Mouse (Mus musculus): ENCODE measurements around the gene Cdhr5. TPM values are rescaled to one million over a fixed set of nuclear protein-coding genes. Genes with fewer than 3 reads are reported as not detected.

Gene Cdhr5
- not detected in 4 replicates for total RNA-seq (2023; ENCODE audit: inconsistent age)

DNA sequence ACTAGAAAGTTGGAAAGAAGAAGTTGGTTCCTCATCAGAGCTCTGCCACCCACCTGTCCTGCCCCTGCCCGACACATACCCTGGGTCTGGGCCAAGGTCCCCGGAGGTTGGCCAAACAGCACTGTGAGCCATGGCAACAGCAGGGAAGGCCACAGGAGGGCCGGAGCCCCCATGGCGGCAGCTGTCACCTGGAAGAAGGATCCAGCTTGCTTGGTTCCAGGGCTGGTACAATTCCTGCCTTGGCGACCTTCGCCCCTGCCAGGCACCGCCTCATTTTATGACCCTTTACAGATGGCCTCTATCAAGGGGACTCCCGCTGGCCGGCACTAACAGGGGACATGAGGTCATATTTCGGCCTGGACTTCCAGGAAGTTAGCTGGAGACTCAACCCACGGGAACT lies at the start of gene Cdhr5:
Cdhr5 (minus strand) TSS at position 241 of the 400 bp plus-strand sequence.

DNA sequence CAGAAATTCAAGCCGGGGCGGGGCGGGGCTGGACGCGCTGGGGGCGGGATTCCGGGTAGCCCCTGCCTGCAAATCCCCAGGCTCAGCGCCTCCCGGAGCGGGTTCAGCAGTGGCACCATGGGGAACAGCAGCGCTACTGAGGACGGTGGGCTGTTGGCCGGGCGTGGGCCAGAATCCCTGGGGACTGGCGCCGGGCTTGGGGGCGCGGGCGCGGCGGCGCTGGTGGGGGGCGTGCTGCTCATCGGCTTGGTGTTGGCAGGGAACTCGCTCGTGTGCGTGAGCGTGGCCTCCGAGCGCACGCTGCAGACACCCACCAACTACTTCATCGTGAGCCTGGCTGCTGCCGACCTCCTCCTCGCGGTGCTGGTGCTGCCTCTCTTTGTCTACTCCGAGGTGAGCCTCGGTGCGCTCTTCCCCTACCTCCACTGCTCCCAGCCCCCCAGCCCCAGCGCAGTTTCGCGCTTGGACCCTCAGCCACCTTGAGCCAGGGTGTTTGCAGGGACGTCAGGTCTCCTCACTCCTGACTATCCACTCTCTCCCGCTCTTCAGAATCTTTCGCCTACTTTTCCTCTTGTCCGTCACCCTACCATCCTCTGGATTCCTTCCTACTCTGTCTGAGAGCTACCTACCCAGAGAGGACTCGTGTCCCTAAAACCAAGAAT lies 15.5 kb upstream of the Cdhr5 start, which contains the start of gene Drd4:
Drd4 (plus strand) TSS at position 86 of the 662 bp plus-strand sequence.

DNA sequence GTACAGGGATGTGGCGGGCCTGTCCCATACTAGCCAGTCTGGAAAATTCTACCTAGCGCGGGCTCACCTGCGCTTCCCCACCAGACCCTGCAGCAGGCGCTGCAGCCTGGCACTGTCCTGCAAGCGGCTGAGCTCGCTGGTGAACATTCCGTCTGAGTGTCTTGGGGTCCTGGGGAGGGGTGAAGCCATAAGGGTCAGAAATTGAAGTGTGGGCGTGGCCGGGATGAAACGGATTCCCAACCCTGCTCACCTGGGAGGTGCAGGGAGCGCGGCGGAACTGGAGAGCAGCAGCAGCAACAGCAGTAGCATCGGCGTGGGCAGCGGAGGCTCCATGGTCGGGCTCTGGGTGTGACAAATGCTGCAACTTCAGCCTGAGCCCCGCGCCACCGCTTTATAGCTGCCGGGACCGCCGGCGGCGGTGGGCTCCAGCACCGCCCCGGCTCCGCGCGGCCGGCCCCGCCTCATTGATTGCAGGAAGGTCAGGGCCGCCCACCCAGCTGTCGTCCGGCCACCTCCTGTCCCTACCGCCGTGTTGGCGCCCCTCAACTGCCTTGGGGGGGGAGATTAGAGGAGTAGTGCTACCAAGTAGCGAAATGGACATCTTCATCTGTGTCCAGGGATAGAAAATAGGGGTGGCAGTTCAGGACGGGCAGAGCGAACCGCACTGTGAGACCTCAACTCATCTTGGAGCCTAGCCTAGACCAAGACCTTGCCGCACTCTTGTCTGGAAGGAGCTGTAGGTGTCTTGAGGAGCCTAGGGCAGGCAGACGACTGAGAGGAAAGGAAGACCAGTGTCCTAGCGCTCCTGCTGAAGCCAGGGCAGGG lies 2.4 kb upstream of the Cdhr5 start, which contains the start of gene Sct:
Sct (minus strand) TSS at position 368 of the 825 bp plus-strand sequence.

DNA sequence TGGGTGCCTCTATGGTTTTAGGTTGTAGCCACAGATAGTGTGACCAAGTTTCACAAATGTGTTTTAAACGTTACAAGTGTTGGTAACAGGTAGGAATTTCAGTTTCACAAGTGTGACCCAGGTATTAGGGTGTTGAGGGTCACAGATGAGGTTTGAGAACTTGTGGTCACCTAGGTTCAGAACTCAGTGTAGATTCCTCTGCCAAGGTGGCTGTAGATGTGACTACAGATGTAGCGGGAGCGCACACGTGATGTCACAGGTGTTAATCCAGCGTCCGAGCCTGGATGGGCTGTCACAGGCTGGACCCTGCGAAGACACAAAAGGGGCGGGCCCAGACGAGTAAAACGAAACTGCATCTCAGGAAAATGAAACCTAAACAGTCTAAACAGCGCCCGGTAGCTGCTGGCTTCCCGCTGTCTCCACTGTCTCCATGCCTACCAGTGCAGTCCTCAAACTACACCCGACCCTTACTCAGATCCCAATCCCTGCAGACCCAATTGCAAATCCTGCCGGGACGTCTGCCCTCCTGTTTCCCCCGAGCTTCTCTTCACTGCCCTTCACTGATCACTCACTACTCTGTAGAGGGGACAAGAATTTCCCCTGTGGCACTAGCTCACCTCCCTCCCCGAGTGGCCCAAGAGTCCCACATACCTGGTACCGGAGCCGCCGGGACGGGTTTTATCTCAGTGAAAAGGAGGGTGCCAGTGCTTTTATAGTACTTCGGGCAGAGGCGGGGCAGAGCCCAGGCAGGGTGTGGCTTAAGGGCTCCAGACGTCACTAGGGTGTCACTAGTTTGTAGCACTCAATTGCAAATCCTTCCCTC lies 10.6 kb downstream of the Cdhr5 start, which contains the start of gene Irf7:
Irf7 (minus strand) TSS at position 743 of the 823 bp plus-strand sequence.

DNA sequence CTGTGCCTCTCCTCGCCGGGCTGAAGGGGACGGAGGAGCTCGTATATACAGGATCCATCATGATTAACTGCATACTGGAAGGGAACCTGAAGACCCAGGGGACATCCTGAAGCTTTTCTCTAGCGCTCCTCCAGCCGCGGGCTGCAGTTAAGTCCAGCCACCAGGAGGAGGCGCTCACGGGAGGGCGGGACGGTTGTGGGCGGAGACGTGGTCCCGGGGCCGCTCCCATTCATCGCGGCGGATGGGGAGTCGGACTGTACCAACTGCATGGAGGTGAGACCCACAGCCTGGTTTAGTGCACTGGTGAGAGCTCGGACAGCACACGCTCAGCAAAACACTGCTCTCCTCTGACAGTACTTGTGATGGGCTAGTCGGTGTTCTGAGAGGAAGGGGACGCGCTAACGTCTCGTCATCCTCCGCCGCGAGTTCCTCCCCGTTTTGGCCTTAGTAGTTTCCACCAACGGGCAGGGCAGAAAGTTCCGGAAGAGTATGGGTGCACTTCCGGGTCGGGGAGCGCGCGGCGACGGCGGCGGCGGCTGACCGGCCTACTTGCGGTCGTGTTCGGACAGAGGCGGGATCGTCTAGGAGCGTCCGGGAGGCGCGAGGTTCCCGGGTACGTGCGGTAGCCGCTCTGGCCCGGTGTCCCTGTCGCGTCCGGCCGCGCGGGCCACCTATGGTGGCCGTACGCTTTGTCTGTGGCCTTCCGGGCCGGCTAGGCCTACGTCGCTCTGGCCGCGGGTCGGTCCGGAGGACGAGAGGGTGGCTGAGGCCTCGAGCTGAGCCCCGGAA lies 48.1 kb downstream of the Cdhr5 start, which contains the start of gene Phrf1:
Phrf1 (plus strand) TSS at position 506 of the 789 bp plus-strand sequence.

Other genes with a start within 250 kb of the Cdhr5 start
- not detected in 4 replicates for gene Gm17387, start 247.7 kb downstream of the Cdhr5 start, total RNA-seq (2023; ENCODE audit: inconsistent age)
- gene B4galnt4, start 215.7 kb downstream of the Cdhr5 start, total RNA-seq (2023; ENCODE audit: inconsistent age) = not detected in 4 replicates
- gene Pkp3, start 198.6 kb downstream of the Cdhr5 start, total RNA-seq (2023; ENCODE audit: inconsistent age) = 22.4 to 30.5 TPM (median 27.5 TPM) in 4 replicates
- 35.5 to 39.1 TPM (median 37.6 TPM) in 4 replicates for gene Sigirr, start 176.2 kb downstream of the Cdhr5 start, total RNA-seq (2023; ENCODE audit: inconsistent age)
- not detected in 4 replicates for gene Ano9, start 159.0 kb downstream of the Cdhr5 start, total RNA-seq (2023; ENCODE audit: inconsistent age)
- 7.8 to 11.5 TPM (median 9.6 TPM) in 4 replicates for gene Ptdss2, start 154.4 kb downstream of the Cdhr5 start, total RNA-seq (2023; ENCODE audit: inconsistent age)
- 67.1 to 79.0 TPM (median 70.2 TPM) in 4 replicates for gene Rnh1, start 103.9 kb downstream of the Cdhr5 start, total RNA-seq (2023; ENCODE audit: inconsistent age)
- gene Hras, start 82.8 kb downstream of the Cdhr5 start, total RNA-seq (2023; ENCODE audit: inconsistent age) = 22.9 to 33.3 TPM (median 30.1 TPM) in 4 replicates
- 6.7 to 10.0 TPM (median 8.1 TPM) in 4 replicates for gene Lrrc56, start 82.6 kb downstream of the Cdhr5 start, total RNA-seq (2023; ENCODE audit: inconsistent age)
- gene Lmntd2, start 62.7 kb downstream of the Cdhr5 start, total RNA-seq (2023; ENCODE audit: inconsistent age) = 3.7 to 4.6 TPM (median 4.1 TPM) in 4 replicates
- 8.4 to 13.1 TPM (median 10.6 TPM) in 4 replicates for gene Rassf7, start 60.9 kb downstream of the Cdhr5 start, total RNA-seq (2023; ENCODE audit: inconsistent age)
- gene Phrf1, start 48.0 kb downstream of the Cdhr5 start, total RNA-seq (2023; ENCODE audit: inconsistent age) = 136 to 148 TPM (median 141 TPM) in 4 replicates
- 32.3 to 66.0 TPM (median 40.5 TPM) in 4 replicates for gene Irf7, start 10.3 kb downstream of the Cdhr5 start, total RNA-seq (2023; ENCODE audit: inconsistent age)
- gene Sct, start 2.3 kb upstream of the Cdhr5 start, total RNA-seq (2023; ENCODE audit: inconsistent age) = not detected in 4 replicates
- not detected in 4 replicates for gene Drd4, start 15.2 kb upstream of the Cdhr5 start, total RNA-seq (2023; ENCODE audit: inconsistent age)
- 33.9 to 38.7 TPM (median 37.0 TPM) in 4 replicates for gene Deaf1, start 50.9 kb upstream of the Cdhr5 start, total RNA-seq (2023; ENCODE audit: inconsistent age)
- gene Tmem80, start 51.0 kb upstream of the Cdhr5 start, total RNA-seq (2023; ENCODE audit: inconsistent age) = 14.7 to 20.5 TPM (median 19.9 TPM) in 4 replicates
- gene Eps8l2, start 62.1 kb upstream of the Cdhr5 start, total RNA-seq (2023; ENCODE audit: inconsistent age) = 1.2 TPM in 1 of 4 replicates, not detected in the others
- 139 to 149 TPM (median 140 TPM) in 4 replicates for gene Taldo1, start 115.4 kb upstream of the Cdhr5 start, total RNA-seq (2023; ENCODE audit: inconsistent age)
- 34.1 to 35.8 TPM (median 34.8 TPM) in 4 replicates for gene Gatd1, start 137.3 kb upstream of the Cdhr5 start, total RNA-seq (2023; ENCODE audit: inconsistent age)
- not detected in 4 replicates for gene Cend1, start 152.7 kb upstream of the Cdhr5 start, total RNA-seq (2023; ENCODE audit: inconsistent age)
- 44.4 to 46.9 TPM (median 46.3 TPM) in 4 replicates for gene Slc25a22, start 161.1 kb upstream of the Cdhr5 start, total RNA-seq (2023; ENCODE audit: inconsistent age)
- 5.6 to 6.9 TPM (median 6.6 TPM) in 4 replicates for gene Pidd1, start 167.2 kb upstream of the Cdhr5 start, total RNA-seq (2023; ENCODE audit: inconsistent age)
- 2,310 to 2,622 TPM (median 2,359 TPM) in 4 replicates for gene Rplp2, start 170.6 kb upstream of the Cdhr5 start, total RNA-seq (2023; ENCODE audit: inconsistent age)
- gene Pnpla2, start 178.4 kb upstream of the Cdhr5 start, total RNA-seq (2023; ENCODE audit: inconsistent age) = 49.9 to 60.8 TPM (median 54.8 TPM) in 4 replicates
- not detected in 4 replicates for gene Cracr2b, start 184.3 kb upstream of the Cdhr5 start, total RNA-seq (2023; ENCODE audit: inconsistent age)
- 8.1 to 14.8 TPM (median 10.3 TPM) in 4 replicates for gene Cd151, start 190.6 kb upstream of the Cdhr5 start, total RNA-seq (2023; ENCODE audit: inconsistent age)
- gene Polr2l, start 198.3 kb upstream of the Cdhr5 start, total RNA-seq (2023; ENCODE audit: inconsistent age) = 16.3 to 21.7 TPM (median 16.8 TPM) in 4 replicates
- 2.1 to 4.1 TPM (median 3.3 TPM) in 4 replicates for gene Tspan4, start 198.5 kb upstream of the Cdhr5 start, total RNA-seq (2023; ENCODE audit: inconsistent age)

Measured in B cell, adult (primary cell).